Mouse (Mus musculus) brain, embryonic 14.5 days (tissue): Measurements from ENCODE around the gene 1110065P20Rik. TPM values are rescaled to one million over a fixed set of nuclear protein-coding genes. Genes with fewer than 3 reads are reported as not detected.
A peak's percentile ranks its signal among the peaks of the same experiment; 100 is the strongest.

ENCODE experiments used
- DNase-seq: peaks from one replicate; pipeline ENCODE4 v3.0.0-alpha.2; 2011; ENCODE audit warnings: low read depth
- CTCF ChIP-seq: fragments of 200-500 bp; IDR thresholded peaks from 2 replicates; pipeline ENCODE4 v1.5.1; 2012; ENCODE audit warnings: inconsistent platforms, mild to moderate bottlenecking, moderate library complexity, borderline replicate concordance; ENCODE audit not compliant: insufficient read depth, insufficient read length; ENCODE audit errors: extremely low read depth
- POLR2A ChIP-seq: fragments of 200-500 bp; IDR thresholded peaks from 2 replicates; pipeline ENCODE4 v1.6.1; 2012; ENCODE audit warnings: mild to moderate bottlenecking, inconsistent platforms, borderline replicate concordance; ENCODE audit not compliant: poor library complexity, insufficient read depth, insufficient read length, severe bottlenecking; ENCODE audit errors: extremely low read depth
- polyA plus RNA-seq: library from polyadenylated mRNA; depleted of rRNA; stranded (reverse); fragments of >200 nt; gene quantifications from 2 replicates; pipeline ENCODE4 v1.2.3, GENCODE M21; 2012; rRNA removed

Gene 1110065P20Rik
- polyA plus RNA-seq, 1 experiment, result 71.3 TPM

DNA sequence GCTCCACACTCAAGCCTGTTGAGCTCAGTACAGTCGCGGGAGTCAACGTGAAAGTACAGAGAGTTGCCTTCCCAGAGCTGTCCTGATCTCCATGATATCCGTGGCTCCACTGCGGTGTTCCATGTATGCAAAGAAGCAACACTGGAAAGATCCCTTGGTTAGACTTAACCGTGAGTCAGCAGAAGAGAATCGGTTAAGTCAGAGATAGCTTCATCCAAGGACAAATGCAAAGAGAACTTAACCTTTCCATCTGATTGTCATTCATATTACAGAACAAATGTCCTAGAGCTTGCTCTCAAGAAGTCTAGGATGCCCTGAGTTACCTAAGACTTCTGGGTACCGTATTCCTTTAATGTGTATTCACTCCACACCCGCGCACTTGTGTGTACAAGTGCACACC, 18.2 kb downstream of the 1110065P20Rik start:
- no peak for TF ChIP-seq POLR2A
- TF ChIP-seq CTCF, result no peak
- DNase-seq, result no peak

DNA sequence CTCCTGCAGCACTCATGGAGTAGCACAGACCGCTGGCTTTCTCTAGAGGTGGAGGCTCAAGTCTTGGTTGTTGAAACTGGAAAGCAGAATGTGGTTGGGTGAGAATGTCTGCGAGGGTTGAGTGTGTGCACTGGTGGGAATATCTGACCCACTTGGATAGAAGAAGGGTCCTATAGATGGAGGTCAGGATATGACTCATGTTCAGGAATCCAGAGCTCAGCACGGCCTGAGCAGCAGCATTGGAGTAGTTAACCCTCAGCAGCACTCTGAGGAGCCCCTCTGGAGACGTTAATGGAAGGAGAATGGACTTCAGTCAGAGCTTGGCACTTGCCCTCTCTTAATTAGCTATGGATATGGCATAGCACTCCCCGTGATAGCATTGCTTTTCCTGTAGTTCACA, 21.3 kb downstream of the 1110065P20Rik start:
- no peak for TF ChIP-seq CTCF
- no peak for TF ChIP-seq POLR2A
- no peak for DNase-seq

DNA sequence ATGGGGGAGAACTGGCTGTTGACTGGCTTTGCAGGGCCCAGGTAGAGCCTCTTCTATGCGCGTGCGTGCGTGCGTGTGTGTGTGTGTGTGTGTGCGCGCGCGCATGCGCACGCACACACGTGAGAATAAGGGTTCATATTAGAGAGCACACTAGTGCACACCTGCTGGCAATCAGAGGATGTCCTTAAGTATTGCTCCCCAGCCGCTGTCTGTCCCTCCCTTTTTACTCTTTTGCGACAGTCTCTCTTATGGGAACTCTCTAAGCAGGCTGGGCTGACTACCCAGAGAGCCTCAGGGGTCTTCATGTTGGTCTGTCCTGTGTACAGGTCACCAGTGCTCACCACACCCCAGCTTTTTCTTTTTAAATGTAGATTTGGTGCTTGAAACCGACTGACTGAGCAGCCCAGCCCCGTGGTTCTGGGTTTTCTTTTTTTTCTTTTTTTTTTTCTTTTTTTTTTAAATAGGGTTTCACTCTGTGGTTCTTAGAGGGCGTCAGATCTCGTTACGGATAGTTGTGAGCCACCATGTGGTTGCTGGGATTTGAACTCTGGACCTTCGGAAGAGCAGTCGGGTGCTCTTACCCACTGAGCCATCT, 25.5 kb downstream of the 1110065P20Rik start:
- no peak for DNase-seq
- TF ChIP-seq POLR2A, result no peak
- TF ChIP-seq CTCF, result no peak

DNA sequence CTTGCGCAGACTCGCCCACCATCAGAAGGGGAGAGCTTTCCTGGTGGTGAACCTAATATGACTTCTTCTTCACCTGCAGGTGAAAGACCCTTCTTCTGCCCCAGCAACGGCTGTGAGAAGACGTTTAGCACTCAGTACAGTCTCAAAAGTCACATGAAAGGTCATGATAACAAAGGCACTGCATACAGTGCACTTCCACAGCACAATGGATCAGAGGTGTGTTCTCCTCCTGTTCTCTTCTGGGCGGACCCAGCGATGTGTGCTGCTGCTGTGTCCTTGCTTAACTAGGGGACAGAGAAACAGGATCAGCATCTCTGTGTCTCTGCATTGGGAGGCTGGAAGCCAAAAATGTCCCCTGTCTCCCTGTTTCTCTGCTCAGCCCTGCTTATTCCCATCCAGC, 26.0 kb downstream of the 1110065P20Rik start:
- no peak for DNase-seq

DNA sequence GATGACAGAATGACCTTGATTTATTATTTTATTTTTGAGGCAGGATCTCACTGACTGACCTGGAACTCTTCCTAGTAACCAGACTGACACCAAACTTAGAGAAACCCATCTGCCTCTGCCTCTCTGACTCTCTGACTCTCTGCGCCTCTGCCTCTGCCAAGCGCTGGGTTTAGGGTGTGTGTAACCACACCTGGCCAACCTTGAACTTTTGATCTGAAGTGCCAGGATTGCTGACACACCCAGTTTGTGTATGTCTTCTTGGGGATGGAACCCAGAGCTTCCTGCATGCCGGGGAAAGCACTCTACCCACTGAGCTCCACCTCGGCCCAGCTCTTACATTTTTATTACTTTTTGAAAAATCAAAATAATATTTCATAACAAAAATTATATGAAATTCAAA, 32.2 kb downstream of the 1110065P20Rik start:
- TF ChIP-seq CTCF, result no peak
- TF ChIP-seq POLR2A, result no peak
- DNase-seq, result no peak

More for the DNA sequence above, 26.0 kb downstream of the 1110065P20Rik start:
- no peak for TF ChIP-seq CTCF
- TF ChIP-seq POLR2A, result no peak

DNA sequence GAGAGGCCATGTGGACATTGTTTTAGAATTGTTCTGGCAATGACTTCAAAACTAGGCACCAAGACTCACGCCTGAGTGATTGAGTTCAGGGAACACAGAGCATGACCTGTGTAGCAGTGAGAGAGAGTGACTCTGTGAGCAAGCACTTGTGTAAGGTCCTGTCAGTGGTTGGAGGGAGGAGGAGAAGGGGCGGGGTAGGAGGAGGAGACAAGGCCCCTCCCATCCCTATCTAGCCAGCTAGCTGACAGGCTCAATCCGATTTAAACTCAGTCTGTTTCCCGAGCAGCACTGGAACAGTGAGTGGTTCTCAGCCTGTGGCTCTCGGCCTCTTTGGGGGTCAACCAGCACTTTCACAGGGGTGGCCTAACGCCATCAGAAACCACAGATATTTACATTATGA, 33.2 kb downstream of the 1110065P20Rik start:
- TF ChIP-seq POLR2A (no peak), CTCF (no peak)
- peak; percentile 35 for DNase-seq

DNA sequence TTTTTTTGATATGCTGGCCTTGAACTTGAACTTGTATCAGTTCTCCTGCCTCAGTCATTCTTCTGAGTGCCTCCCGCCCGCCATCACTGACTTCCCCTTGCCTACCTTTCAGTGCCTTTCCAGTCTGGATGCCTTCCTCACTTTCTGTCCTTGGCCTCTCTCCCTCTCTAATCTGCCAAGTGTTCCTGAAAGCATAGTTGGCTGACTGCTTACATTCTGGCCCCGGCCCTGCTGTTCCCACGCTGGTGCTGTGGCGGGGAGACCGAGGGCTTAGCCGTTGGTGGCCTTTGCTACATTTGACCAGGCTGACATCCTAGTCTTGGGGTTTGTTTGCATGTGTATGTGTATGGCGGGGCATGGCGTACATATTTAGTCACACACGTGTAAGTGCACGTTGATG, 35.1 kb downstream of the 1110065P20Rik start:
- TF ChIP-seq CTCF (no peak), POLR2A (no peak)
- no peak for DNase-seq

DNA sequence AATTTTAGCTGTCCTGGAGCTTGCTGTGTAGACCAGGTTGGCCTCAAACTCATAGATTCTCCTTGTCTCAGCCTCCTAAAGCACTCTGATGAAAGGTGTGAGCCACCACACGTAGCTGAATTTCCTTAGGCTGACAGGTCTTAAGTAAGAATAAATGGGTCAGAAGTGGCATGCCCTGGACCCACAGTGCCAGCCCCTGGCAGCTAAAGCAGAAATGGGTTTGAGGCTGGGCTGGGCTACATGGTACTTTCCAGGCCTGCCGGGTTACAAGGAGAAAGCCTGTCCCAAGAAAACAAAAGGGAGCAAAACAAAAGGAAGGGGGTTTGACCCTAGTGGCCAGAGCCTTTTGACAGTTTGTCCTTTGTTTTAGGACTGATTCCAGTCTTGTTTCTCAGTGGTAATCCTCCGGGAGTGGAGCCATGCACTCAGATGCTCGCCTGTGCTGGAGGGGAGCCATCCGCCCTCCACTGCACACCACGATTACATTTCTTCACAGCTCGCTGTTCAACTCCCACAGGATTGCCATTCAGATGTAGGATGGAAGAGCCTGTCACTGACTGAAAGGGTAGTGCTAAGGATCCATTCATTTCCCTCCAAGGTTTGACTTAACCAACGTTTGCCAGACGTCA, 39.5 kb downstream of the 1110065P20Rik start:
- DNase-seq, result peak; percentile 17
- no peak for TF ChIP-seq CTCF
- no peak for TF ChIP-seq POLR2A

DNA sequence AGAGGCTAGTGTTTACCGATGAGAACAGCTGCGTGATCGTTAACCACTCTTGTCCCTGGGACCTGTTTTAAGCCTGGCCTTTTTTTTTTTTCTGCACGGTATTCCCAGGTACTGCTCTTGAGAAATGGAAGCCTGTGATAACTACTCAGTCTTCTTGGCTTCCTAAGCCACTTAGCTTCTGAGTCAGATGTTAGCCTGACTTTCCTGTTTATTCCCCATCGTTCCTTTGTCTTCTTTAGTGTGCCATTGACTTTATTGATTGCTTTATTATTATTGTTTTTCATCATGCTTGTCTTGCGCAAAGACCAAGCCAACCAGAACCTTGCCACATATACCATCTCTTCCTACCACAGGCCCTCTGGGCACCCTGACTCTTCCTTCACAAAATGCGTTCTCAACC, 40.9 kb downstream of the 1110065P20Rik start:
- no peak for DNase-seq
- TF ChIP-seq POLR2A (no peak), CTCF (no peak)

DNA sequence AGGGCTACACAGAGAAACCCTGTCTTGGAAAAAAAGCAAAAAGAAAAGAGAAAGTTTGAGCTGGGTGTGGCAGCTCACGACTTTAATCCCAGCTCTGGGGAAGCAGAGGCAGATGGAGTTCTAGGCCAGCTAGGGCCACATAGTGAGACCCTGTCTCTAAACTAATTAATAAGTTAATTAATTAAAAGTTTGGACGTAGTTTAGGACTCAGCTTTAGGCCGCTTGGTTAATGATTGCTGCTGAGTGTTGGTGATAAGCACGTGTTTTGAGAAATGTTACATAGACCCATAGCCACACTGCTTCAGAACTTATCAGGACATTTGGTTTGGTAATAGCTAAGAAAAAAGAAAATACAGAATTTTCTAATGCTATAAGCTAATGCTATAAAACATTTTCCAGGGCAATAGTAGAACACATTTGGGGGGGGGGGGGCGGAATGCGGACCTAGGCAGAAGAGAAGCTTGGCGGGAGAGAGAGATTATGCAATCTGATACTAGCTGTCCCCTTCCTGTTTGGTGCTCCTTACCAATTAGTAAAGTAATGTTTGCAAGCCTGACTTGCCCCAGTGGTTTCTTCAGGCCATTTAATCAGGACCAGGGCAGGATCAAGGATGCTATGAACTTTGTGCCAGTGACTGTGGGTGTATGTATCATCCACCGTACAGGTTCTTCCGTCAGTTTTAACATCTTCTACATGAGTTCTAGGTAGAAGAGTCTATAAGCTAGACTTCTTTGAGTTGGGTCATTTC, 41.7 kb downstream of the 1110065P20Rik start:
- no peak for DNase-seq
- no peak for TF ChIP-seq CTCF
- no peak for TF ChIP-seq POLR2A

DNA sequence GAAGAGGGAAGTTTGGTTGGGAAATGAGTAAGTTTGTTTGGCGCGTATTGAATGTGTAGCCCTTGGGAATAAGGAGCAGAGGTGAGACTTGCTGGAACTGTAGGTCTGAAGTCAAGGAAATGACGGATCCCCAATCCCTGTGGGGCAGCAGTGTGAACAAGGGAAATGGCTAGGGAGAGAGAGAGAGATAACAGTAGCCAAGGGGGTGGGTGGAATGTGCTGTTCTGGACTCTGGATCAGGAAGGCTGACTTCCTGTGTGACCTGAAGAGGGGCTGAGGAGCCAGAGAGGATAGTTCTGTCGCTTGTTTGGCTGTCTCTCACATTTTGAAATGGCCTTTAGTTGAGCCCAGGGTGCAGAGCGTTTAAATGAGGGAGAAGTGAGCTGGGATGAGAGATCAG, 42.5 kb downstream of the 1110065P20Rik start:
- TF ChIP-seq CTCF (no peak), POLR2A (no peak)
- no peak for DNase-seq

DNA sequence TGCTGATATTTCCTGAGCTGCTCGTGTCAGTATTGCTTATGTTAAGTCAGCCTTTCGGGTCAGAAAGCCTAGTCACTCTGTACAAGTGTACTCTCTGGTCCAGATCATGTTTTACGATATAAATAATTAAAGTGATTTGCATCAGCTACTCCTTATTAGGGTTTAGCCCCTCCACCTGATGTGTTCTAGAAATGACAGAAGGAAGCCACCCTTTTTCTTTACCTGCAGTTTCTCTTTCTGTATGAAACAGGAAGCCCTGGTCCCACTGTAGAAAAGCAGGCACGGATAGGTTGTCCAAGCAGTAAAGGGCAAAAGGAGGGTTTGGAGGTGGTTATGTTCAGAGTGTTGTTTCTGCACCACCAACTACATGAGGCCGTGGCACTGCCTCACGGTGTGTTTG, 47.6 kb downstream of the 1110065P20Rik start:
- DNase-seq, result no peak
- TF ChIP-seq CTCF, result no peak
- TF ChIP-seq POLR2A, result no peak

DNA sequence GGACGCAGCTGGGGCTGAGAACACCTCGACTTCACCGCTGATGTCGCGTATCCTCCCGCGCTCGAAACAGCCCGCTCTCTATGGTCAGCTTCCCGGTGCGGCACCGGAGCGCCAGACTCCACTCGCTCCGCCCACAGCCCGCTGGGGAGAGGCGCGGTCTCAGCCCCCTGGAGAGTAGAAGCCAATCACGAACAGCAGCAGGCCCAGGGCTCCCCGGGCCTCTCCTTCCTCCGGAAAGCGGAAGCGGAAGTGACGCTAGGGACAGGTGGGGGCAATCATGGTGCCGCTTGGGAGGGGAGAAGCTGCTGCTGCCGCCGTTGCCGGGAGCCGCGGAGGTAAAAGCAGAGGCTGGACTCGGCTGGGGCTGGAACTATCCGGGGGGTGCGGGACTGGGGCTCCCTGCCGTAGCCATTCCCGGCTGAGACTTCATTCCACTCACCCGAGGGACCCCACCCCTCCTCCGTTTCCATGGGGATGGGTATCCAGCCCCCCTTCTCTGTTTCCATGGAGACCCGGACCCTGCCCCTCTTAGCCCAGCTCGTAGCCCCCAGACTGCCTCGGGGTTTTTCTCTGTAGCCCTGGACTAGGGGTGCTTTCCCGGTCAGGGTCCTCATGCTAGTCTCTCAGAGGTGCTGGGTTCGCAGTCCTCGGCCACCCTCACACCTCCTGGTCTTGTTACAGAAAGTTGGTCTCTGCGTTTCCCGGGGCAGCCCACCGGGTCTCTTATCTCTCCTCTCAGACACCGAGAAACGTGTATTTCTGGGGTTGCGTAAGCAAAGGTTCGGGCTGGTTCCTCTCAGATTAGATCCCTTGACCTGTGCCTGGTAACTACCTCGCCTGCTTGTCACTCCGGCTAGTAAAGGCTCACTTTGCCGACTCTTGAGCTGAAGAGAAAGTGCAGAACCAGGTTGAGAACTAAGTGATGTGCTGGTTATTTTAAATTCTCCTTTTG, 48.4 kb downstream of the 1110065P20Rik start:
- peak; percentile 55; the same call in 1 of the 2 replicates for TF ChIP-seq POLR2A
- TF ChIP-seq CTCF, result no peak
- peak; percentile 99 for DNase-seq

DNA sequence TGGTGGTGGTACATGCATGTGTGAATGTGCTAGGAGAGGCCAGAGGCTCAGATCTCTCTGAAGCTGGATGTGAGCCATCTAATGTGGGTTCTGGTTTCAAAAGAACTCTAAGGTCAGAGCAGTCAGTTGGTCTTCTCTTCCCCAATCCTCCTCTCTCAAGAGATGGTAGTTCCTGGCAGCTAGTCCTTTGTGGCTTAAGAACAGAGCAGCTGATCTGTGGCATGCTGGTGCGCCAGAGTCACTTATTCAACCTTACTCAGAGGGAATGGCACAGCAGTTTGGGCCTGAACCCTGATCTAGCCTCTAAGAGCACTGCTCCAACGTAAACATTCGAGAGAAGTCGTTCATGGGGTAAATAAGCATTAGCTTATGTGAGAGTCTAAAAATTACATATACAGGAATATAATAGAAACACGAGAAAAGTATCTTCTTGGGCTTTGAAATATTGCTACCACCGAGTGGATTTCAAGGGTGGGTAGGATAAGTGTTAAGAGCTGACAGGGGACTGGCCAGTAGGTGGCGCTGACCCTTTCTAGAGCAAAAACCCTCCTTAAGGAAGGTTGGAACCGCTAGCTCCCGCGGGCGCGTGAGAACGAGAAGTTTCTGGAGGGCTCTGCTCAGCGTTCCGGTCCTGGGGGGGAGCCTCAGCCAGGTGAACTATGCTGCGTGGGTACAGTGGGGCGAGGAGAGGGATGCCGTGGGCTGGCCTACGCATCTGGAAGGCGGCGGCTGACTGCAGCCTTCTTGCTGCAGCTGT, 49.3 kb downstream of the 1110065P20Rik start, which contains the start of gene Mtf1:
Mtf1 (plus strand) TSS at position 553 of the 757 bp plus-strand sequence.
- peak; percentile 96 for DNase-seq
- TF ChIP-seq POLR2A (no peak), CTCF (peak; percentile 85)

Other genes with a start within 250 kb of the 1110065P20Rik start
- 0.08 and 0.36 TPM in 2 replicates for gene 3100002H09Rik, start 240.4 kb downstream of the 1110065P20Rik start, polyA plus RNA-seq
- 21.3 and 23.1 TPM in 2 replicates for gene Pou3f1, start 194.4 kb downstream of the 1110065P20Rik start, polyA plus RNA-seq
- gene Utp11, start 157.6 kb downstream of the 1110065P20Rik start, polyA plus RNA-seq, result 22.4 and 22.6 TPM in 2 replicates
- gene Fhl3, start 150.5 kb downstream of the 1110065P20Rik start, polyA plus RNA-seq, result 3.8 and 5.8 TPM in 2 replicates
- 53.1 and 59.7 TPM in 2 replicates for gene Sf3a3, start 136.4 kb downstream of the 1110065P20Rik start, polyA plus RNA-seq
- gene Inpp5b, start 109.3 kb downstream of the 1110065P20Rik start, polyA plus RNA-seq, result 44.9 and 47.3 TPM in 2 replicates
- gene Mtf1, start 49.1 kb downstream of the 1110065P20Rik start, polyA plus RNA-seq, result 9.3 and 11.5 TPM in 2 replicates
- gene Yrdc, start 517 bp downstream of the 1110065P20Rik start, polyA plus RNA-seq, result 56.4 and 79.6 TPM in 2 replicates
- 48.8 and 50.3 TPM in 2 replicates for gene Maneal, start 11.0 kb upstream of the 1110065P20Rik start, polyA plus RNA-seq
- gene Epha10, start 29.7 kb upstream of the 1110065P20Rik start, polyA plus RNA-seq, result 18.0 and 25.0 TPM in 2 replicates
- 18.3 and 22.3 TPM in 2 replicates for gene 9930104L06Rik, start 85.9 kb upstream of the 1110065P20Rik start, polyA plus RNA-seq
- gene Cdca8, start 88.1 kb upstream of the 1110065P20Rik start, polyA plus RNA-seq, result 29.5 and 34.1 TPM in 2 replicates
- 5.1 and 6.3 TPM in 2 replicates for gene Rspo1, start 135.2 kb upstream of the 1110065P20Rik start, polyA plus RNA-seq
- 95.4 and 95.6 TPM in 2 replicates for gene Gnl2, start 165.4 kb upstream of the 1110065P20Rik start, polyA plus RNA-seq
- 1.2 and 1.8 TPM in 2 replicates for gene Dnali1, start 214.5 kb upstream of the 1110065P20Rik start, polyA plus RNA-seq
- 19.0 and 20.6 TPM in 2 replicates for gene Snip1, start 215.5 kb upstream of the 1110065P20Rik start, polyA plus RNA-seq
- gene Meaf6, start 233.9 kb upstream of the 1110065P20Rik start, polyA plus RNA-seq, result 126 and 140 TPM in 2 replicates